Mouse (Mus musculus) embryonic facial prominence, embryonic 11.5 days (tissue): ENCODE results near the gene Slc39a2. TPM values are rescaled to one million over a fixed set of nuclear protein-coding genes. Genes with fewer than 3 reads are reported as not detected.
A peak's percentile ranks its signal among the peaks of the same experiment; 100 is the strongest.
"Not testable (repeated sequence)": the region's sequence is repeated elsewhere in the genome, so short reads cannot be mapped to it uniquely, and the experiment has no call there.

Source experiments
- ATAC-seq: fragments of 200-750 bp; cut with Nextera tagmentation; replicated peaks from 2 replicates; pipeline ENCODE4 v1.8.0; 2017; ENCODE audit warnings: low read depth; ENCODE audit not compliant: insufficient number of reproducible peaks, low FRiP score, low TSS enrichment
- DNase-seq: peaks from one replicate; pipeline ENCODE4 v3.0.0-alpha.2; 2015; ENCODE audit warnings: low spot score
- H3K27ac ChIP-seq: fragments of 300-500 bp; sonication (generic); replicated peaks from 2 replicates; pipeline ENCODE4 v1.5.1; 2014; ENCODE audit warnings: mild to moderate bottlenecking, low read depth, low read length, control low read depth
- H3K27me3 ChIP-seq: fragments of 300-500 bp; sonication (generic); 2 replicates; pipeline ENCODE4 v1.6.1; 2014; ENCODE audit warnings: mild to moderate bottlenecking, low read length, moderate library complexity, mixed read lengths; ENCODE audit not compliant: control insufficient read depth, insufficient read depth
- H3K36me3 ChIP-seq: fragments of 300-500 bp; sonication (generic); replicated peaks from 2 replicates; pipeline ENCODE4 v1.6.1; 2014; ENCODE audit warnings: low read depth, mild to moderate bottlenecking, low read length, moderate library complexity, mixed read lengths; ENCODE audit not compliant: control insufficient read depth, insufficient read depth
- H3K4me1 ChIP-seq: fragments of 300-500 bp; sonication (generic); 2 replicates; pipeline ENCODE4 v1.6.1; 2014; ENCODE audit warnings: low read length, mixed read lengths; ENCODE audit not compliant: control insufficient read depth, insufficient read depth
- H3K4me2 ChIP-seq: fragments of 300-500 bp; sonication (generic); 2 replicates; pipeline ENCODE4 v1.6.1; 2014; ENCODE audit warnings: low read depth, mild to moderate bottlenecking, control low read depth, low read length, moderate library complexity
- H3K4me3 ChIP-seq: fragments of 300-500 bp; sonication (generic); 2 replicates; pipeline ENCODE4 v1.5.1; 2014; ENCODE audit warnings: low read depth, low read length, control low read depth
- H3K9ac ChIP-seq: fragments of 300-500 bp; sonication (generic); replicated peaks from 2 replicates; pipeline ENCODE4 v1.6.1; 2014; ENCODE audit warnings: mild to moderate bottlenecking, control low read depth, low read length
- H3K9me3 ChIP-seq: fragments of 300-500 bp; sonication (generic); replicated peaks from 2 replicates; pipeline ENCODE4 v1.6.1; 2016; ENCODE audit warnings: mild to moderate bottlenecking, low read length, inconsistent platforms, mixed read lengths; ENCODE audit not compliant: control insufficient read depth
- WGBS: fragments of 180-500 bp; shearing (Covaris S2); extraction: QIAGEN DNeasy Blood & Tissue Kit; methylation state at CpG from one replicate; pipeline ENCODE4 v1.1.7; 2014; 5-methylcytosine and 5-hydroxymethylcytosine counted together
- polyA plus RNA-seq: library from polyadenylated mRNA; unstranded; fragments of >200 nt; fragmentation: Nextera tagmentation; extraction: Ambion mirVana; gene quantifications from 2 replicates; pipeline ENCODE4 v1.2.1, GENCODE M21; 2014

Gene Slc39a2
- polyA plus RNA-seq, 1 experiment from 2014 or later: 0.50 TPM

- not testable (repeated sequence) for H3K4me1 ChIP-seq, ATAC-seq, H3K4me2 ChIP-seq, H3K9ac ChIP-seq, H3K27me3 ChIP-seq, H3K36me3 ChIP-seq, H3K9me3 ChIP-seq, DNase-seq, H3K27ac ChIP-seq, H3K4me3 ChIP-seq
- WGBS: 92% methylated on average over 11 of the region's 11 CpGs
Measured at GRCm38 (mm10) chr14:51926930-51927329, 34.2 kb downstream of the Slc39a2 start.

- Histone ChIP-seq H3K36me3 (no peaks in the 10 kb centered on the region), H3K4me1 (no peaks in the 10 kb centered on the region), H3K4me3 (no peak overlapping the region), H3K27me3 (no peaks in the 10 kb centered on the region), H3K9ac (no peak overlapping the region), H3K4me2 (no peak overlapping the region), H3K27ac (no peak overlapping the region), H3K9me3 (no peaks in the 10 kb centered on the region)
- ATAC-seq: no peak
- WGBS: 85% methylated on average over 8 of the region's 8 CpGs
- no peak for DNase-seq
Measured at GRCm38 (mm10) chr14:51929309-51929943, 36.7 kb downstream of the Slc39a2 start.

- Histone ChIP-seq H3K27me3 (no peaks in the 10 kb centered on the region), H3K27ac (no peak overlapping the region), H3K9me3 (no peaks in the 10 kb centered on the region), H3K4me2 (no peak overlapping the region), H3K9ac (no peak overlapping the region), H3K36me3 (no peaks in the 10 kb centered on the region), H3K4me3 (no peak overlapping the region), H3K4me1 (no peaks in the 10 kb centered on the region)
- WGBS: 67% methylated on average over 9 of the region's 9 CpGs
- DNase-seq (no peak), ATAC-seq (no peak)
Measured at GRCm38 (mm10) chr14:51929968-51930367, 37.3 kb downstream of the Slc39a2 start.

DNA sequence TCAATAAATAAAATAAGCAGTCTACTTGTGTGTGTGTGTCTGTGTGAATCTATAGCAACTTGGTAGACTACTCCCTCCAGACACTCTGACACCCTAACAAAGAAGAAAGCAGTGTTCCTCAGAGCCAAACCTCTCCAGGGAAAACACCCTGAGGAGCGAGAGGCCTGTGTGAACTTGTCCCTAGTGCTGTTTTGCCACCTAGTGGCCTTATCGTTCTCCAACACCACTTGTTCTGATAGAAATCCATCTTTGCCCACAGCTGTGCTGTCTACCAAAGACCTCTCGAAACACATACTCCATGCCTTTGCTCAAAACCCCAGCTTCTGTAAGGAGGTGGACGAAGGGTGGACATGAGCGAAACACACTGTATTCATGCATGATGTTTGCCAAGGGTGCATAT lies 38.1 kb downstream of the Slc39a2 start:
- peak; percentile 80 for DNase-seq
- 0 out of 2 replicates have a peak overlapping the region, but pooled peaks have one; percentile 23 for H3K9ac ChIP-seq
- no peaks in the 10 kb centered on the region for H3K27me3 ChIP-seq
- no peaks in the 10 kb centered on the region for H3K4me1 ChIP-seq
- no peak overlapping the region for H3K27ac ChIP-seq
- H3K4me3 ChIP-seq: no peak overlapping the region
- H3K36me3 ChIP-seq: no peaks in the 10 kb centered on the region
- 36% methylated on average over 5 of the region's 5 CpGs for WGBS
- H3K4me2 ChIP-seq: no peak overlapping the region
- peak; percentile 54 for ATAC-seq
- H3K9me3 ChIP-seq: no peaks in the 10 kb centered on the region

- DNase-seq: no peak
- Histone ChIP-seq H3K9me3 (no peaks in the 10 kb centered on the region), H3K27ac (no peak overlapping the region), H3K9ac (no peak overlapping the region), H3K4me3 (no peak overlapping the region), H3K36me3 (no peaks in the 10 kb centered on the region), H3K27me3 (no peaks in the 10 kb centered on the region), H3K4me2 (no peak overlapping the region), H3K4me1 (no peaks in the 10 kb centered on the region)
- no peak for ATAC-seq
- 75% methylated on average over 10 of the region's 10 CpGs for WGBS
Measured at GRCm38 (mm10) chr14:51932092-51933020, 39.7 kb downstream of the Slc39a2 start.

DNA sequence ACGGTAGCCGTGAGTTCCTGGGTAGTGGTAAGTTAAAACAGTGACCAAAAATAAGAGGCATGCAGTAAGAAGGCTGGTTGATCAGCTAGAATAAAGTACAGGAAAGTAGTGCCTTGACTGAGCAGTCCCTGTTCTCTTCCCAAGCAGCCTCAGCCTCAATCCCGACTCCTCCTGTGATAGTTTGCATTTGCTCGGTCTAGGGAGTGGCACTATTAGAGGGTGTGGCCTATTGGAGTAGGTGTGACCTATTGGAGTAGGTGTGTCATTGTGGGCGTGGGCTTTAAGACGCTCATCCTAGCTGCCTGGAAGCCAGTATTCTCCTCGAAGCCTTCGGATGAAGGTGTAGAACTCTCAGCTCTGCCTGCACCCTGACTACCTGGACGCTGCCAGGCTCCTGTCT lies 46.3 kb downstream of the Slc39a2 start:
- Histone ChIP-seq H3K9ac (no peak overlapping the region), H3K27me3 (no peaks in the 10 kb centered on the region)
- 0 out of 2 replicates have a peak, but pooled peaks have one; percentile 52 for ATAC-seq

GRCm38 (mm10) chr14:51940944-51941560 lies 48.4 kb downstream of the Slc39a2 start:
- Histone ChIP-seq H3K4me3 (no peak overlapping the region), H3K27me3 (no peaks in the 10 kb centered on the region), H3K4me1 (no peaks in the 10 kb centered on the region), H3K36me3 (no peaks in the 10 kb centered on the region), H3K27ac (no peak overlapping the region), H3K9me3 (no peaks in the 10 kb centered on the region), H3K4me2 (no peak overlapping the region), H3K9ac (no peak overlapping the region)
- ATAC-seq (no peak), DNase-seq (peak; percentile 55)
- 30% methylated on average over 8 of the region's 8 CpGs for WGBS

More for the DNA sequence above, 46.3 kb downstream of the Slc39a2 start:
- H3K4me1 ChIP-seq: no peaks in the 10 kb centered on the region
- DNase-seq: no peak
- no peak overlapping the region for H3K4me2 ChIP-seq
- H3K36me3 ChIP-seq: no peaks in the 10 kb centered on the region
- H3K9me3 ChIP-seq: no peaks in the 10 kb centered on the region
- H3K4me3 ChIP-seq: no peak overlapping the region
- no peak overlapping the region for H3K27ac ChIP-seq
- 85% methylated on average over 9 of the region's 9 CpGs for WGBS
